Mouse (Mus musculus): ENCODE data around the gene Lars2.

GRCm38 (mm10) chr9:123448594-123448993, 81.9 kb downstream of the Lars2 start:
- TF ChIP-seq EP300 (IDR thresholded peaks at IDR 0.05; ENCODE audit: low read length) (no peak), CHD2 (IDR thresholded peaks at IDR 0.05; ENCODE audit: low read length) (no peak), USF1 (IDR thresholded peaks at IDR 0.05; ENCODE audit: low read depth, low read length) (no peak), RCOR1 (conservative IDR thresholded peaks at IDR 0.05; ENCODE audit: low read depth, low read length) (no peak), KAT2A (IDR thresholded peaks at IDR 0.05; ENCODE audit: insufficient replicate concordance, low read length) (no peak)

All from CH12.LX (cell line).